Mouse (Mus musculus) liver, embryonic 16.5 days (tissue): ENCODE measurements around the gene Dppa4. TPM values are rescaled to one million over a fixed set of nuclear protein-coding genes. Genes with fewer than 3 reads are reported as not detected.

Source experiments
- ATAC-seq: fragments of 200-750 bp; cut with Nextera tagmentation; 2 replicates; pipeline ENCODE4 v1.8.0; 2017; ENCODE audit warnings: low read depth, mild to moderate bottlenecking, moderate number of reproducible peaks, moderate library complexity
- H3K27ac ChIP-seq: fragments of 300-500 bp; sonication (generic); 2 replicates; pipeline ENCODE4 v1.5.1; 2014; ENCODE audit warnings: mild to moderate bottlenecking, low read length
- H3K27me3 ChIP-seq: fragments of 300-500 bp; sonication (generic); 2 replicates; pipeline ENCODE4 v1.6.1; 2014; ENCODE audit warnings: low read depth, low read length, mixed read lengths; ENCODE audit not compliant: control insufficient read depth, insufficient read depth
- H3K36me3 ChIP-seq: fragments of 300-500 bp; sonication (generic); 2 replicates; pipeline ENCODE4 v1.6.1; 2014; ENCODE audit warnings: mild to moderate bottlenecking; ENCODE audit not compliant: control insufficient read depth, insufficient read depth
- H3K4me1 ChIP-seq: fragments of 300-500 bp; sonication (generic); 2 replicates; pipeline ENCODE4 v1.6.1; 2014; ENCODE audit warnings: low read depth, low read length, mixed read lengths; ENCODE audit not compliant: control insufficient read depth
- H3K4me2 ChIP-seq: fragments of 300-500 bp; sonication (generic); 2 replicates; pipeline ENCODE4 v1.6.1; 2014; ENCODE audit warnings: low read depth, low read length, mixed read lengths
- H3K4me3 ChIP-seq: fragments of 300-500 bp; sonication (generic); 2 replicates; pipeline ENCODE4 v1.5.1; 2014; ENCODE audit warnings: low read depth, mild to moderate bottlenecking, low read length
- H3K9ac ChIP-seq: fragments of 300-500 bp; sonication (generic); 2 replicates; pipeline ENCODE4 v1.6.1; 2014; ENCODE audit warnings: low read depth, low read length
- H3K9me3 ChIP-seq: fragments of 300-500 bp; sonication (generic); replicated peaks from 2 replicates; pipeline ENCODE4 v1.6.1; 2016; ENCODE audit warnings: low read length; ENCODE audit not compliant: control insufficient read depth
- WGBS: fragments of 180-500 bp; shearing (Covaris S2); extraction: QIAGEN DNeasy Blood & Tissue Kit; methylation state at CpG from one replicate; pipeline ENCODE4 v1.1.7; 2014; ENCODE audit not compliant: insufficient replicate concordance; 5-methylcytosine and 5-hydroxymethylcytosine counted together
- polyA plus RNA-seq: library from polyadenylated mRNA; unstranded; fragments of >200 nt; fragmentation: Nextera tagmentation; extraction: Ambion mirVana; gene quantifications from 2 replicates; pipeline ENCODE4 v1.2.1, GENCODE M21; 2015

Gene Dppa4
- polyA plus RNA-seq, 1 experiment from 2014 or later = not detected

GRCm38 (mm10) chr16:48309912-48310630, 26.5 kb downstream of the Dppa4 start:
- no peaks in the 10 kb centered on the region for H3K9me3 ChIP-seq
- H3K36me3 ChIP-seq = no peaks in the 10 kb centered on the region
- no peak overlapping the region for H3K9ac ChIP-seq
- no peaks in the 10 kb centered on the region for H3K27me3 ChIP-seq
- no peak overlapping the region for H3K4me2 ChIP-seq
- ATAC-seq = no peak
- 66% methylated on average over 12 of the region's 12 CpGs for WGBS
- H3K4me3 ChIP-seq = no peak overlapping the region
- no peak overlapping the region for H3K27ac ChIP-seq
- no peaks in the 10 kb centered on the region for H3K4me1 ChIP-seq

DNA sequence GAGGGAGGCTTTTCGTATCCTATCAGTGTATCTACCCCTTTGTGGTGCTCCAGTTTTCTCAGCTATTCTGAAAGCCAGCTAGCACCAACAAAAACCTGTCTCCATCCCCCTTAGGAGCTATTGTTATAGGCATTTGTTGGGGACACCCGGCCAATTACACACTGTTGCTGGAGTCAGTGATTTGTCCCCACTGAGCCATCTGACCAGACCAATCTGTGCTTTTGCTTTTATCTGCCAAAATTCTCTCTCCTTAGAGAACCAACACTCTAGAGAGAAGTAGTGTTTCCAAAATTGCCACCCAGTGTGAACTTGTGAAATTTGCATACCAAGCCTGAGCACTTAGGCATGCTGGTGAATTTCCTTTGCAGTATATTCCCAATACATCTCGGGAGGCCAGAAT, 31.8 kb downstream of the Dppa4 start:
- no peaks in the 10 kb centered on the region for H3K4me1 ChIP-seq
- 65% methylated on average over 3 of the region's 3 CpGs for WGBS
- H3K4me2 ChIP-seq = no peak overlapping the region
- H3K4me3 ChIP-seq = no peak overlapping the region
- H3K36me3 ChIP-seq = no peaks in the 10 kb centered on the region
- no peak overlapping the region for H3K27ac ChIP-seq
- no peak overlapping the region for H3K9ac ChIP-seq
- ATAC-seq = no peak
- no peaks in the 10 kb centered on the region for H3K27me3 ChIP-seq
- H3K9me3 ChIP-seq = no peaks in the 10 kb centered on the region

GRCm38 (mm10) chr16:48320781-48321180, 37.2 kb downstream of the Dppa4 start:
- H3K27ac ChIP-seq = no peak overlapping the region
- 90% methylated on average over 6 of the region's 6 CpGs for WGBS

DNA sequence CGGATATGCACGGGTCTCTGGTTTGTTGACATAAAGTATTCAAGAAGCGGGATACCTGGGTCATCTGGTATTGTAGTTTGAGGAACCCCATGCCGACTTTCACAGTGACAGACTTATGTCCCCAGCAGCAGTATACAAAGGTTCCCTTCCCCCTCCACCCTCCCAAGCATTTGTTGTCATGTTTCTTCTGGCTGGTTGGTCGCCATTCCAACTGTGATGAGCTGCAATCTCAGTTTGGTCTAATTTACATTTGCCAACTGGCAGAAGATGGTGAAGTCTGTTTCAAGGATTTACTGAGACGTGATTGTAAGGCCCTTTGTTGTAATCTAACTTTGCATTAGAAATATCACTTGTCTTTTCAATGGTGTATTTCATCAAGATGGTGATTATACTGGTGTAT, 39.6 kb downstream of the Dppa4 start:
- H3K4me2 ChIP-seq = no peak overlapping the region
- no peak overlapping the region for H3K27ac ChIP-seq
- no peak overlapping the region for H3K4me3 ChIP-seq
- ATAC-seq = no peak
- WGBS = 58% methylated on average over 6 of the region's 6 CpGs
- no peaks in the 10 kb centered on the region for H3K36me3 ChIP-seq
- H3K9me3 ChIP-seq = no peaks in the 10 kb centered on the region
- no peak overlapping the region for H3K9ac ChIP-seq
- H3K27me3 ChIP-seq = no peaks in the 10 kb centered on the region
- no peaks in the 10 kb centered on the region for H3K4me1 ChIP-seq

More at GRCm38 (mm10) chr16:48320781-48321180, 37.2 kb downstream of the Dppa4 start:
- H3K9me3 ChIP-seq = no peaks in the 10 kb centered on the region
- H3K4me3 ChIP-seq = no peak overlapping the region
- H3K36me3 ChIP-seq = no peaks in the 10 kb centered on the region
- H3K4me2 ChIP-seq = no peak overlapping the region
- H3K27me3 ChIP-seq = no peaks in the 10 kb centered on the region
- no peak for ATAC-seq
- no peak overlapping the region for H3K9ac ChIP-seq
- H3K4me1 ChIP-seq = no peaks in the 10 kb centered on the region

DNA sequence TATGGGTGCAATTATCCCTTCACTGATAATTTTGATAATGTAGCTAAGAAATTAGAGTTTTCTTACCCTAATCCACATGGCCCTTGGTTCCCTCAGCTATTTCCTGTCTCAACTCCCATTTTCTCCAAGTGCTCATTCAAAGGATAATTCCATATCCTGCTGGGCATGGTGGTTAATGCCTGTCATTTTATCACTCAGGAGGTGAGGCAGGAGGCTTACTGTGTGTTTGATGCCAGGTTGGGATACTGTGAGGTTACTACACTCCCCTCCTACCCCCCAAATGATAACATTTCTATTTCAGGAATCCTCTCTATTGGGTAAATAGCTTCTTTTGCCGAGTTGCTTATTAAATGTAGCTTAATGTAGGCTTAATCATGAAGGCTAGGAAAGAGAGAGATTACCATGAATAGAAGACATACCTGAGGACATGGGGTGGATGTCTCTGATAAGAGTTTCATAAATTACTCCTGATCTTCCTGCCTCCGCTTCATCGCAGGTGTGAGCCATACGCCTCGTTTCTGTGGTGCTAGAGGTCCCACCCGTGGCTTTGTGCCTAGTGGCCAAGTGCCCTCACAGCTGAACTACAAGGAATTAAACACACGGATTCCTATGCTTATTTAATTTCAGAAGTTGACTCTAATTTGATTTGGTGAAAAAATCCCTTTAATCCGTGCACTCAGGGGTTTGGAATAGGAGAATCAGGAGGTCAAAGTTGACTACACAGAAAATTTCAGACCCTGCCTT, 40.2 kb downstream of the Dppa4 start:
- no peaks in the 10 kb centered on the region for H3K27me3 ChIP-seq
- ATAC-seq = no peak
- no peak overlapping the region for H3K4me2 ChIP-seq
- H3K4me1 ChIP-seq = no peaks in the 10 kb centered on the region
- WGBS = 65% methylated on average over 8 of the region's 8 CpGs
- no peak overlapping the region for H3K4me3 ChIP-seq
- H3K9ac ChIP-seq = no peak overlapping the region
- no peak overlapping the region for H3K27ac ChIP-seq
- H3K9me3 ChIP-seq = no peaks in the 10 kb centered on the region
- no peaks in the 10 kb centered on the region for H3K36me3 ChIP-seq

DNA sequence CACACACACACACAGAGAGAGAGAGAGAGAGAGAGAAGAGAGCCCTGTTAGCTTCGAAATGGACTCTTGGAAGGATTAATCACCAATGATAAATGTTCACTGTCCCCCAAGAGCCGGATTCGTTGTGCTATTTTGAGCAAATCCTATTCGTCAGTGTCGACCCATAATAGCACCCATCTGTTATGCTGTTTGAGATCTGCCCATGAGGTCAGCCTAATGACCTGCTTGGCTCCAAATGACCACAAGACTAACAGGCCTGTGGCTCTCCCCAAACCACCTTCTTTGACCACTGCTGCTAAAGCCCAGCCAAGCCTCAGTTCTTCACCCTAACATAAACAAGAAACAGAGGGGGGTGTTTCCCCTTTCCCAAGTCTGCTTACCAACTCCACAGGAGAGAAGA, 43.4 kb downstream of the Dppa4 start:
- no peak for ATAC-seq
- WGBS = 34% methylated on average over 5 of the region's 5 CpGs
- Histone ChIP-seq H3K4me3 (no peak overlapping the region), H3K9ac (no peak overlapping the region), H3K4me2 (no peak overlapping the region), H3K9me3 (no peaks in the 10 kb centered on the region), H3K27me3 (no peaks in the 10 kb centered on the region), H3K27ac (no peak overlapping the region), H3K36me3 (no peaks in the 10 kb centered on the region), H3K4me1 (no peaks in the 10 kb centered on the region)

DNA sequence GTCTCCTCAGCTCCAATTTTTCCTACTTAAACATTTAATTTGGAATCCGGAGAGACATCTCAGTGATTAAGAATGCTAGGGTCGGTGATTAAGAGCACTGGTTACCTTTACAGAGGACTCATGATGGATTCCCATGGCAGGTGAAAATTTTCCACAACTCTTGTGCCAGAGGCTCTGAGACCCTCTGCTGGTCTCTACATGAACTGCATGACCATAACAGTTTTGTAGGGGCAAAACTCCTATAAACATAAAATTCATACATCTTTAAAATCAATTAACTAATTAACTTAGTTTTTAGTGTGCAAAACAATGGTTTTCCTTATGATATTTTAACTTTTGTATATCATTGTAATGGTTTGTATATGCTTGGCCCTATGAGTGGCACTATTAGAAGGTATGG, 44.9 kb downstream of the Dppa4 start:
- Histone ChIP-seq H3K9me3 (no peaks in the 10 kb centered on the region), H3K9ac (no peak overlapping the region), H3K27me3 (no peaks in the 10 kb centered on the region), H3K27ac (no peak overlapping the region), H3K4me1 (no peaks in the 10 kb centered on the region), H3K36me3 (no peaks in the 10 kb centered on the region), H3K4me2 (no peak overlapping the region), H3K4me3 (no peak overlapping the region)
- 65% methylated on average over 2 of the region's 2 CpGs for WGBS
- ATAC-seq = no peak

GRCm38 (mm10) chr16:48331822-48332221, 48.3 kb downstream of the Dppa4 start:
- ATAC-seq = no peak
- 67% methylated on average over 3 of the region's 3 CpGs for WGBS
- Histone ChIP-seq H3K4me3 (no peak overlapping the region), H3K27ac (no peak overlapping the region), H3K9ac (no peak overlapping the region), H3K27me3 (no peaks in the 10 kb centered on the region), H3K9me3 (no peaks in the 10 kb centered on the region), H3K4me1 (no peaks in the 10 kb centered on the region), H3K36me3 (no peaks in the 10 kb centered on the region), H3K4me2 (no peak overlapping the region)

- H3K4me1 ChIP-seq = no peaks in the 10 kb centered on the region
- H3K9ac ChIP-seq = no peak overlapping the region
- ATAC-seq = no peak
- H3K36me3 ChIP-seq = no peaks in the 10 kb centered on the region
- WGBS = 67% methylated on average over 4 of the region's 4 CpGs
- no peak overlapping the region for H3K4me2 ChIP-seq
- no peaks in the 10 kb centered on the region for H3K27me3 ChIP-seq
- H3K4me3 ChIP-seq = no peak overlapping the region
- no peak overlapping the region for H3K27ac ChIP-seq
- no peaks in the 10 kb centered on the region for H3K9me3 ChIP-seq
These were observed 51.8 kb downstream of the Dppa4 start for GRCm38 (mm10) chr16:48335326-48335725.
